Mouse (Mus musculus): ENCODE measurements around the gene Vasp. TPM values are rescaled to one million over a fixed set of nuclear protein-coding genes. Genes with fewer than 3 reads are reported as not detected.

Gene Vasp
- polyA plus RNA-seq, 1 experiment from 2014 or later = 57.6 TPM

- DNase-seq (ENCODE audit: low spot score) (no peak), ATAC-seq (ENCODE audit: insufficient read depth, low FRiP score, low TSS enrichment) (no peak)
- H3K4me3 ChIP-seq (ENCODE audit: low read depth, low read length) = peak overlapping the region; percentile 58
- under 1% methylated on average over 14 of the region's 14 CpGs for WGBS
- H3K9ac ChIP-seq (ENCODE audit: low read length) = peak overlapping the region; percentile 68
- H3K36me3 ChIP-seq (ENCODE audit: control insufficient read depth, insufficient read depth, low read length) = no peaks in the 10 kb centered on the region; the same call in 1 of the 2 replicates
- H3K27me3 ChIP-seq (ENCODE audit: control insufficient read depth, insufficient read depth, low read length) = no peaks in the 10 kb centered on the region
- peak overlapping the region; percentile 84 for H3K4me2 ChIP-seq (ENCODE audit: low read depth)
- H3K4me1 ChIP-seq (ENCODE audit: control insufficient read depth, insufficient read depth, low read length) = peaks cover 10% of the 10 kb centered on the region
- H3K27ac ChIP-seq (ENCODE audit: low read depth, low read length) = 0 out of 2 replicates have a peak overlapping the region, but pooled peaks have one; percentile 45
- no peaks in the 10 kb centered on the region for H3K9me3 ChIP-seq (ENCODE audit: control insufficient read depth, low read length)
Observed at GRCm38 (mm10) chr7:19228793-19229148, 42.8 kb downstream of the Vasp start.

DNA sequence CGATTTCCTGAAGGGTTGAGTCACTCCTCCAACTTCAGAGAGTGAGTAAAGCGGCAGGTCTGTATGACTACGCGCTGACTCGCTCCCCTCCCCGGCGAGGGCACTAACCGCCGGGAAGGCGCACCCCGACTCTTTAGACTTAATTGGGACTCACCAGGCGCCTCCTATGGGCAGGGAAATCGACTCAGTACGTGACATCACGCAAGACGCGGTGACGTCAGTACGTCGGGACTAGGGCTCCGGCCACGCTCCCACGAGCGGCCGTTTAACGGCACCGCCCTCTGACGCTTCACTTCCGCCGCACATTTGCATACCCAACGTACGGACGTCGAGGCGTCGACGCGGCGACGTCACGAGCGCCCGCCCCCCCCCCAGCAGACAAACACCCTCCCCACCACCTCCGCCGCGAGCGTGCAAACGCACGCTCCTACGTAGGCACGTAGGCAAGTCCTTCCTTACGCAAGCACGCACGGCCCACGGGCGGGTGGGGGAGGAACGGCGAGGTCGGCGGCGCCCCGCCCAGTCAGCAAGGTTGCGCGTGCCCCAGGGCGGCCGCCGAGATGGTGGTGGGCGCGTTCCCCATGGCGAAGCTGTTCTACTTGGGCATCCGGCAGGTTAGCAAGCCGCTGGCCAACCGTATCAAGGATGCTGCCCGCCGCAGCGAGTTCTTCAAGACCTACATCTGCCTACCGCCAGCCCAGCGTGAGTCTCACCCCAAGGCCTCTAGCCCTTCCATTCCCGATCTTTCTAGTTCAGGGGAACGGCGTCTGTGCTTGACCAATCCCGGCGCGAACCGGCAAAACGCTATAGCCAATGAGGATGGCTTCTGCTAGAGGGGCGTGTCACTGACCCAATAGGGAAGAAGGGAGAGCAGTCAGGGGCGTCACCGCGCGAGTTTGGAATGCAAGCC, 43.5 kb downstream of the Vasp start, which contains the start of gene Opa3:
TSS of gene Opa3 (plus strand) at position 452 of the 910 bp plus-strand sequence.
- under 1% methylated on average over 85 of the region's 91 CpGs for WGBS
- H3K9ac ChIP-seq (ENCODE audit: low read length) = peak within 1 kb of the TSS; percentile 73
- H3K4me3 ChIP-seq (ENCODE audit: low read depth, low read length) = peak within 1 kb of the TSS; percentile 58
- peak within 1 kb of the TSS; percentile 98 for H3K27ac ChIP-seq (ENCODE audit: low read depth, low read length)
- no peaks in the 10 kb centered on the region for H3K9me3 ChIP-seq (ENCODE audit: control insufficient read depth, low read length)
- peak; percentile 99 for DNase-seq (ENCODE audit: low spot score)
- no peaks in the 10 kb centered on the region; the same call in 1 of the 2 replicates for H3K36me3 ChIP-seq (ENCODE audit: control insufficient read depth, insufficient read depth, low read length)
- ATAC-seq (ENCODE audit: insufficient read depth, low FRiP score, low TSS enrichment) = peak; percentile 98
- H3K4me1 ChIP-seq (ENCODE audit: control insufficient read depth, insufficient read depth, low read length) = peaks cover 10% of the 10 kb centered on the region
- H3K4me2 ChIP-seq (ENCODE audit: low read depth) = peak within 1 kb of the TSS; percentile 84
- H3K27me3 ChIP-seq (ENCODE audit: control insufficient read depth, insufficient read depth, low read length) = no peaks in the 10 kb centered on the region

GRCm38 (mm10) chr7:19226817-19227797, 44.5 kb downstream of the Vasp start:
- H3K27me3 ChIP-seq (ENCODE audit: control insufficient read depth, insufficient read depth, low read length) = no peaks in the 10 kb centered on the region
- WGBS = 18% methylated on average over 20 of the region's 20 CpGs

DNA sequence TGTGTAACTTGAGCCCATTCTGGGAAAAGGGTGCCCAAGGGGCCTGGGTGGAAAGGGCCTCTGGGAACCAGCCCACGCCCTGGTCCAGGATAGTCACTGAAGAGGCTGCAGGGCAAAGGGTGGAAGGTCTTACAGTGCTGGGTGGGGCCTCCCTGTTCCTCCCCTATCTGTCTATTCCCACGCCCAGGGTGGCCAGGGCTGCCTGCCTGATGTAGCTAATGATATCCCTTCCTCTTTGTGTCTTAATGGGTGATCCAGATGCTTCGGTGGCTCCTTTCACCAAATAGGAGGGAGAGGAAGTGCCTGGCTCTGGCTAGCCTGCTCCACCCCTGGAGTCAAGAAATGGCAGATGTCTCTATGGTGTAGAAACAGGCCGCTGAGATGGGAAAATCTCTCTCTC, 46.7 kb downstream of the Vasp start:
- Histone ChIP-seq H3K9ac (ENCODE audit: low read length) (no peak overlapping the region), H3K27ac (ENCODE audit: low read depth, low read length) (no peak overlapping the region), H3K4me1 (ENCODE audit: control insufficient read depth, insufficient read depth, low read length) (peaks cover 10% of the 10 kb centered on the region), H3K9me3 (ENCODE audit: control insufficient read depth, low read length) (no peaks in the 10 kb centered on the region), H3K4me2 (ENCODE audit: low read depth) (no peak overlapping the region), H3K36me3 (ENCODE audit: control insufficient read depth, insufficient read depth, low read length) (no peaks in the 10 kb centered on the region; the same call in 1 of the 2 replicates), H3K4me3 (ENCODE audit: low read depth, low read length) (no peak overlapping the region), H3K27me3 (ENCODE audit: control insufficient read depth, insufficient read depth, low read length) (no peaks in the 10 kb centered on the region)
- DNase-seq (ENCODE audit: low spot score) (no peak), ATAC-seq (ENCODE audit: insufficient read depth, low FRiP score, low TSS enrichment) (no peak)
- WGBS = 83% methylated on average over 4 of the region's 4 CpGs

More at GRCm38 (mm10) chr7:19226817-19227797, 44.5 kb downstream of the Vasp start:
- no peak for DNase-seq (ENCODE audit: low spot score)
- H3K9ac ChIP-seq (ENCODE audit: low read length) = peak overlapping the region; percentile 64
- peak overlapping the region; percentile 58 for H3K4me3 ChIP-seq (ENCODE audit: low read depth, low read length)
- H3K9me3 ChIP-seq (ENCODE audit: control insufficient read depth, low read length) = no peaks in the 10 kb centered on the region
- no peaks in the 10 kb centered on the region; the same call in 1 of the 2 replicates for H3K36me3 ChIP-seq (ENCODE audit: control insufficient read depth, insufficient read depth, low read length)
- H3K27ac ChIP-seq (ENCODE audit: low read depth, low read length) = peak overlapping the region; percentile 82
- peak overlapping the region; percentile 81 for H3K4me2 ChIP-seq (ENCODE audit: low read depth)
- peak; percentile 8; the same call in 1 of the 2 replicates for ATAC-seq (ENCODE audit: insufficient read depth, low FRiP score, low TSS enrichment)
- peaks cover 10% of the 10 kb centered on the region for H3K4me1 ChIP-seq (ENCODE audit: control insufficient read depth, insufficient read depth, low read length)

DNA sequence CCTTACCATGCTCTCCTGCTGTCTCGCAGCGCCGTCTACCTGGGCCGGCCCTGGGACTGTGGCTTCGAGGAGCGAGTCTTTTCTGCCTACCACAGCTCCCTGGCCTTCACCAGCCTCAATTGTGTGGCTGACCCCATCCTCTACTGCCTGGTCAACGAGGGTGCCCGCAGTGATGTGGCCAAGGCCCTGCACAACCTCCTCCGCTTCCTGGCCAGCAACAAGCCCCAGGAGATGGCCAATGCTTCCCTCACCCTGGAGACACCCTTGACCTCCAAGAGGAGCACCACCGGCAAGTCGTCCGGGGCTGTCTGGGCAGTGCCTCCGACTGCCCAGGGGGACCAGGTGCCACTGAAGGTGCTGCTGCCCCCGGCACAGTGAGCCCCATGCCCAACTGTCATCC, 48.7 kb downstream of the Vasp start:
- no peaks in the 10 kb centered on the region; the same call in 1 of the 2 replicates for H3K36me3 ChIP-seq (ENCODE audit: control insufficient read depth, insufficient read depth, low read length)
- no peaks in the 10 kb centered on the region for H3K9me3 ChIP-seq (ENCODE audit: control insufficient read depth, low read length)
- no peaks in the 10 kb centered on the region for H3K27me3 ChIP-seq (ENCODE audit: control insufficient read depth, insufficient read depth, low read length)
- WGBS = 91% methylated on average over 14 of the region's 14 CpGs
- no peak for ATAC-seq (ENCODE audit: insufficient read depth, low FRiP score, low TSS enrichment)
- DNase-seq (ENCODE audit: low spot score) = no peak
- no peak overlapping the region for H3K4me2 ChIP-seq (ENCODE audit: low read depth)
- H3K9ac ChIP-seq (ENCODE audit: low read length) = no peak overlapping the region
- peaks cover 6% of the 10 kb centered on the region for H3K4me1 ChIP-seq (ENCODE audit: control insufficient read depth, insufficient read depth, low read length)
- no peak overlapping the region for H3K4me3 ChIP-seq (ENCODE audit: low read depth, low read length)
- H3K27ac ChIP-seq (ENCODE audit: low read depth, low read length) = no peak overlapping the region

DNA sequence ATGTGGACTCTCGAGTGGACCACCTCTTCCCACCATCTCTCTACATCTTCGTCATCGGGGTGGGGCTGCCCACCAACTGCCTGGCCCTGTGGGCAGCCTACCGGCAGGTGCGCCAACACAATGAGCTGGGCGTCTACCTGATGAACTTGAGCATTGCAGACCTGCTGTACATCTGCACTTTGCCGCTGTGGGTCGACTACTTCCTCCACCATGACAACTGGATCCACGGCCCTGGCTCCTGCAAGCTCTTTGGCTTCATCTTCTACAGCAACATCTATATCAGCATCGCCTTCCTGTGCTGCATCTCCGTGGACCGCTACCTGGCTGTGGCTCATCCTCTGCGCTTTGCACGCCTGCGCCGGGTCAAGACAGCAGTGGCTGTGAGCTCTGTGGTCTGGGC, 49.4 kb downstream of the Vasp start:
- 94% methylated on average over 14 of the region's 16 CpGs for WGBS

DNA sequence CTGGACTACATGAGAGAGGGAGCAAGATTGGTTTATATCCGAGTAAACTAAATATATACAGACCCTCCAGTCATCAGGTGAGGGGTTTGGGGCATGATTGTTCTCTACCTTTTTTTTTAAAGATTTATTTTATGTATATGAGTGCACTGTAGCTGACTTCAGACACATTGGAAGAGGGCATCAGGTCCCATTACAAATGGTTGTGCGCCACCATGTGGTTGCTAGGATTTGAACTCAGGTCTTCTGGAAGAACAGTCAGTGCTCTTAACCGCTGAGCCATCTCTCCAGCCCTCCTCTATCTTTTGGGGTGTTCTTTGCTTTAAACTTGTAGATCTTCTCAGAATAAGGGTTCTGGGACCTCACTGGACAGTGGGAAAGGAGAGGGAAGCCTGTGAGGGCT, 51.6 kb downstream of the Vasp start:
- H3K9me3 ChIP-seq (ENCODE audit: control insufficient read depth, low read length) = no peaks in the 10 kb centered on the region
- H3K4me1 ChIP-seq (ENCODE audit: control insufficient read depth, insufficient read depth, low read length) = no peaks in the 10 kb centered on the region
- H3K4me3 ChIP-seq (ENCODE audit: low read depth, low read length) = no peak overlapping the region
- H3K4me2 ChIP-seq (ENCODE audit: low read depth) = no peak overlapping the region
- no peaks in the 10 kb centered on the region for H3K27me3 ChIP-seq (ENCODE audit: control insufficient read depth, insufficient read depth, low read length)
- H3K27ac ChIP-seq (ENCODE audit: low read depth, low read length) = no peak overlapping the region
- H3K9ac ChIP-seq (ENCODE audit: low read length) = no peak overlapping the region
- DNase-seq (ENCODE audit: low spot score) (no peak), ATAC-seq (ENCODE audit: insufficient read depth, low FRiP score, low TSS enrichment) (no peak)
- no peaks in the 10 kb centered on the region for H3K36me3 ChIP-seq (ENCODE audit: control insufficient read depth, insufficient read depth, low read length)
- WGBS = 57% methylated on average over 3 of the region's 3 CpGs

More for the DNA sequence above, 49.4 kb downstream of the Vasp start:
- H3K27ac ChIP-seq (ENCODE audit: low read depth, low read length) = no peak overlapping the region
- ATAC-seq (ENCODE audit: insufficient read depth, low FRiP score, low TSS enrichment) (no peak), DNase-seq (ENCODE audit: low spot score) (no peak)
- no peak overlapping the region for H3K9ac ChIP-seq (ENCODE audit: low read length)
- no peaks in the 10 kb centered on the region; the same call in 1 of the 2 replicates for H3K36me3 ChIP-seq (ENCODE audit: control insufficient read depth, insufficient read depth, low read length)
- H3K4me2 ChIP-seq (ENCODE audit: low read depth) = no peak overlapping the region
- H3K27me3 ChIP-seq (ENCODE audit: control insufficient read depth, insufficient read depth, low read length) = no peaks in the 10 kb centered on the region
- H3K4me1 ChIP-seq (ENCODE audit: control insufficient read depth, insufficient read depth, low read length) = peaks cover 5% of the 10 kb centered on the region
- H3K4me3 ChIP-seq (ENCODE audit: low read depth, low read length) = no peak overlapping the region
- no peaks in the 10 kb centered on the region for H3K9me3 ChIP-seq (ENCODE audit: control insufficient read depth, low read length)

- no peaks in the 10 kb centered on the region for H3K9me3 ChIP-seq (ENCODE audit: control insufficient read depth, low read length)
- H3K9ac ChIP-seq (ENCODE audit: low read length) = no peak overlapping the region
- no peak overlapping the region for H3K4me3 ChIP-seq (ENCODE audit: low read depth, low read length)
- H3K36me3 ChIP-seq (ENCODE audit: control insufficient read depth, insufficient read depth, low read length) = no peaks in the 10 kb centered on the region
- H3K4me1 ChIP-seq (ENCODE audit: control insufficient read depth, insufficient read depth, low read length) = no peaks in the 10 kb centered on the region
- no peak overlapping the region for H3K27ac ChIP-seq (ENCODE audit: low read depth, low read length)
- WGBS = 12% methylated on average over 2 of the region's 3 CpGs
- no peak overlapping the region for H3K4me2 ChIP-seq (ENCODE audit: low read depth)
- no peak for DNase-seq (ENCODE audit: low spot score)
- H3K27me3 ChIP-seq (ENCODE audit: control insufficient read depth, insufficient read depth, low read length) = no peaks in the 10 kb centered on the region
- ATAC-seq (ENCODE audit: insufficient read depth, low FRiP score, low TSS enrichment) = no peak
Observed at GRCm38 (mm10) chr7:19217944-19218343, 53.7 kb downstream of the Vasp start.
